ENCODE assay signal across 16 mouse cellular contexts in genomic region chr15:28640349-28640748, GRCm38 (mm10).
DNase-seq lines count a peak whose midpoint lies in the region; ATAC-seq and TF ChIP-seq lines count a peak whose summit lies in the region.
"Had no signal": no experiment of that assay in that cellular context is flagged by ENCODE, and none has a peak within 500 bp of the region (broad histone marks: within the 10 kb centered on the region; RNA-seq: fewer than 3 reads in every experiment).

No protein-coding gene starts in this region.

- no peak overlapping the region for H3K4me2 ChIP-seq in forebrain, postnatal 0 days (ENCODE audit: low read depth)
- no peak overlapping the region for H3K4me2 ChIP-seq in forebrain, embryonic 13.5 days
- H3K4me2 ChIP-seq in midbrain, embryonic 11.5 days = no peak overlapping the region
- H3K4me2 ChIP-seq in midbrain, embryonic 15.5 days = no peak overlapping the region
- H3K4me2 ChIP-seq: embryonic facial prominence, embryonic 13.5 days; heart, embryonic 12.5 days; hindbrain, embryonic 15.5 days had no signal

- 6% methylated on average over 3 of the region's 3 CpGs for WGBS in forebrain, postnatal 0 days
- 8% methylated on average over 3 of the region's 3 CpGs for WGBS in forebrain, embryonic 13.5 days
- WGBS in midbrain, embryonic 11.5 days = 7% methylated on average over 3 of the region's 3 CpGs
- 10% methylated on average over 3 of the region's 3 CpGs for WGBS in midbrain, embryonic 15.5 days

- no peak overlapping the region for H3K4me3 ChIP-seq in forebrain, postnatal 0 days (ENCODE audit: low read depth, low read length)
- H3K4me3 ChIP-seq in forebrain, embryonic 13.5 days = no peak overlapping the region
- H3K4me3 ChIP-seq in midbrain, embryonic 11.5 days (ENCODE audit: low read depth, low read length) = no peak overlapping the region
- H3K4me3 ChIP-seq in midbrain, embryonic 15.5 days = no peak overlapping the region
- H3K4me3 ChIP-seq: embryonic facial prominence, embryonic 13.5 days; gastrocnemius, adult 2 months; heart, embryonic 12.5 days; hindbrain, embryonic 15.5 days had no signal

- DNase-seq in forebrain, postnatal 0 days = peak; percentile 7
- peak; percentile 64 for DNase-seq in brain, embryonic 14.5 days (ENCODE audit: low read depth)
- DNase-seq in midbrain, embryonic 11.5 days (ENCODE audit: low spot score, missing footprints) = no peak
- DNase-seq in left cerebral cortex, postnatal 4 days = no peak
- no peak for DNase-seq in adrenal gland, postnatal 36 days
- DNase-seq: adrenal gland, adult 2 months; cerebellum, adult 2 months; gastrocnemius, adult 2 months; gastrocnemius, postnatal 25 days; heart, postnatal 36 days had no signal

- TF ChIP-seq POLR2A in brain, embryonic 14.5 days (IDR thresholded peaks at IDR 0.05; ENCODE audit: borderline replicate concordance, extremely low read depth, insufficient read depth, insufficient read length, poor library complexity, severe bottlenecking) = no peak

- H3K9ac ChIP-seq in forebrain, postnatal 0 days = no peak overlapping the region
- no peak overlapping the region for H3K9ac ChIP-seq in forebrain, embryonic 13.5 days
- H3K9ac ChIP-seq in midbrain, embryonic 11.5 days (ENCODE audit: low read length) = no peak overlapping the region
- no peak overlapping the region for H3K9ac ChIP-seq in midbrain, embryonic 15.5 days
- H3K9ac ChIP-seq: embryonic facial prominence, embryonic 13.5 days; heart, embryonic 12.5 days; hindbrain, embryonic 15.5 days had no signal

- H3K9me3 ChIP-seq in forebrain, postnatal 0 days (ENCODE audit: low read length) = no peaks in the 10 kb centered on the region
- H3K9me3 ChIP-seq in forebrain, embryonic 13.5 days (replicated peaks) = no peaks in the 10 kb centered on the region
- no peaks in the 10 kb centered on the region for H3K9me3 ChIP-seq in midbrain, embryonic 11.5 days (ENCODE audit: control insufficient read depth, low read length)
- H3K9me3 ChIP-seq in midbrain, embryonic 15.5 days = no peaks in the 10 kb centered on the region
- H3K9me3 ChIP-seq: embryonic facial prominence, embryonic 13.5 days; heart, embryonic 12.5 days; hindbrain, embryonic 15.5 days had no signal

- H3K27me3 ChIP-seq in forebrain, postnatal 0 days (ENCODE audit: insufficient read depth, low read length) = no peaks in the 10 kb centered on the region
- H3K27me3 ChIP-seq in forebrain, embryonic 13.5 days = no peaks in the 10 kb centered on the region
- H3K27me3 ChIP-seq in midbrain, embryonic 11.5 days (ENCODE audit: control insufficient read depth, insufficient read depth, low read length) = no peaks in the 10 kb centered on the region
- no peaks in the 10 kb centered on the region for H3K27me3 ChIP-seq in midbrain, embryonic 15.5 days (replicated peaks)
- H3K27me3 ChIP-seq: embryonic facial prominence, embryonic 13.5 days; heart, embryonic 12.5 days; hindbrain, embryonic 15.5 days had no signal

- intact Hi-C loops in left cerebral cortex, postnatal 4 days (cut with DNase I) = no loop called here

- H3K36me3 ChIP-seq in forebrain, postnatal 0 days (ENCODE audit: insufficient read depth) = no peaks in the 10 kb centered on the region
- H3K36me3 ChIP-seq in forebrain, embryonic 13.5 days (ENCODE audit: poor library complexity, severe bottlenecking) = no peaks in the 10 kb centered on the region
- no peaks in the 10 kb centered on the region for H3K36me3 ChIP-seq in midbrain, embryonic 11.5 days (ENCODE audit: control insufficient read depth, insufficient read depth, low read length)
- H3K36me3 ChIP-seq in midbrain, embryonic 15.5 days (replicated peaks) = no peaks in the 10 kb centered on the region
- H3K36me3 ChIP-seq: embryonic facial prominence, embryonic 13.5 days; heart, embryonic 12.5 days; hindbrain, embryonic 15.5 days had no signal

- ATAC-seq in forebrain, postnatal 0 days = no peak
- ATAC-seq in forebrain, embryonic 13.5 days = no peak
- ATAC-seq in midbrain, embryonic 11.5 days (ENCODE audit: low FRiP score) = peak; percentile 79
- ATAC-seq in midbrain, embryonic 15.5 days (replicated peaks) = peak; percentile 75
- no peak for ATAC-seq in cerebellum, adult (ENCODE audit: insufficient number of reproducible peaks, low FRiP score, low TSS enrichment)

- no peak for TF ChIP-seq CTCF in forebrain, postnatal 0 days (IDR thresholded peaks at IDR 0.05; ENCODE audit: low read depth)
- no peak for TF ChIP-seq CTCF in brain, embryonic 14.5 days (IDR thresholded peaks at IDR 0.05; ENCODE audit: borderline replicate concordance, extremely low read depth, insufficient read depth, insufficient read length)

- H3K4me1 ChIP-seq in forebrain, postnatal 0 days (ENCODE audit: insufficient read depth) = 0 out of 2 replicates have a peak, but pooled peaks cover under 1% of the 10 kb centered on the region
- peaks cover 4% of the 10 kb centered on the region; the same call in 1 of the 2 replicates for H3K4me1 ChIP-seq in forebrain, embryonic 13.5 days
- H3K4me1 ChIP-seq in midbrain, embryonic 11.5 days (ENCODE audit: control insufficient read depth, insufficient read depth, low read length) = peaks cover 5% of the 10 kb centered on the region
- H3K4me1 ChIP-seq in midbrain, embryonic 15.5 days = peaks cover 4% of the 10 kb centered on the region; the same call in 1 of the 2 replicates
- H3K4me1 ChIP-seq: embryonic facial prominence, embryonic 13.5 days; heart, embryonic 12.5 days; hindbrain, embryonic 15.5 days had no signal

- no peak overlapping the region for H3K27ac ChIP-seq in forebrain, postnatal 0 days (ENCODE audit: low read depth, low read length)
- no peak overlapping the region for H3K27ac ChIP-seq in forebrain, embryonic 13.5 days
- no peak overlapping the region for H3K27ac ChIP-seq in midbrain, embryonic 11.5 days (ENCODE audit: low read depth, low read length)
- H3K27ac ChIP-seq in midbrain, embryonic 15.5 days = no peak overlapping the region
- H3K27ac ChIP-seq: embryonic facial prominence, embryonic 13.5 days; gastrocnemius, adult 2 months; hindbrain, embryonic 15.5 days had no signal

Comparison
In these comparisons a context has a peak if more than half of its experiments do, and no peak if none do; other contexts are left out.
1. ATAC-seq: peak in midbrain, embryonic 11.5 days (single experiment) and midbrain, embryonic 15.5 days (single experiment); none in forebrain, postnatal 0 days (single experiment), forebrain, embryonic 13.5 days (single experiment) and cerebellum, adult (single experiment).
2. DNase-seq: peak in forebrain, postnatal 0 days (single experiment) and brain, embryonic 14.5 days (single experiment); none in midbrain, embryonic 11.5 days (single experiment), left cerebral cortex, postnatal 4 days (single experiment) and adrenal gland, postnatal 36 days (0 of 2).